Mouse (Mus musculus) spleen, postnatal 4 days (tissue): ENCODE data around the gene Itpkb.
A peak's percentile ranks its signal among the peaks of the same experiment; 100 is the strongest.

Source experiments
- DNase-seq, 2 experiments: peaks; one replicate each; pipeline ENCODE4 v3.0.0; 2022; ENCODE audit warnings: low spot score in 2 of 2

Itpkb gene

GRCm38 (mm10) chr1:180397734-180398133 is 67.4 kb downstream of the Itpkb start:
- no peak for DNase-seq

GRCm38 (mm10) chr1:180398446-180398845 is 68.2 kb downstream of the Itpkb start:
- DNase-seq, result no peak

- no peak for DNase-seq
Measured at GRCm38 (mm10) chr1:180400691-180401455, 70.6 kb downstream of the Itpkb start.

- DNase-seq, result no peak
Measured at GRCm38 (mm10) chr1:180401725-180402124, 71.4 kb downstream of the Itpkb start.

- no peak for DNase-seq
Measured at GRCm38 (mm10) chr1:180402481-180403081, 72.3 kb downstream of the Itpkb start.

- no peak for DNase-seq
Measured at GRCm38 (mm10) chr1:180403357-180403693, 73.0 kb downstream of the Itpkb start.

GRCm38 (mm10) chr1:180403694-180404606 is 73.7 kb downstream of the Itpkb start:
- DNase-seq, result peak in 1 of 2 experiments; percentile 37

- no peak for DNase-seq
Measured at GRCm38 (mm10) chr1:180404706-180405105, 74.4 kb downstream of the Itpkb start.

GRCm38 (mm10) chr1:180405576-180406335 is 75.5 kb downstream of the Itpkb start:
- DNase-seq, result no peak

- no peak for DNase-seq
Measured at GRCm38 (mm10) chr1:180406336-180407035, 76.2 kb downstream of the Itpkb start.

GRCm38 (mm10) chr1:180407171-180407671 is 76.9 kb downstream of the Itpkb start:
- peak; percentile 61 to 88 for DNase-seq

- no peak for DNase-seq
Measured at GRCm38 (mm10) chr1:180407727-180408719, 77.7 kb downstream of the Itpkb start.

GRCm38 (mm10) chr1:180408832-180409231 is 78.5 kb downstream of the Itpkb start:
- no peak for DNase-seq

GRCm38 (mm10) chr1:180409771-180410170 is 79.5 kb downstream of the Itpkb start:
- DNase-seq, result no peak

GRCm38 (mm10) chr1:180410306-180410705 is 80.0 kb downstream of the Itpkb start:
- no peak for DNase-seq

GRCm38 (mm10) chr1:180415064-180415463 is 84.8 kb downstream of the Itpkb start:
- DNase-seq, result no peak

- no peak for DNase-seq
Measured at GRCm38 (mm10) chr1:180415836-180416235, 85.6 kb downstream of the Itpkb start.

- no peak for DNase-seq
Measured at GRCm38 (mm10) chr1:180417118-180417517, 86.8 kb downstream of the Itpkb start.

GRCm38 (mm10) chr1:180419059-180419458 is 88.8 kb downstream of the Itpkb start:
- DNase-seq, result no peak
